In the genomic region with DNA sequence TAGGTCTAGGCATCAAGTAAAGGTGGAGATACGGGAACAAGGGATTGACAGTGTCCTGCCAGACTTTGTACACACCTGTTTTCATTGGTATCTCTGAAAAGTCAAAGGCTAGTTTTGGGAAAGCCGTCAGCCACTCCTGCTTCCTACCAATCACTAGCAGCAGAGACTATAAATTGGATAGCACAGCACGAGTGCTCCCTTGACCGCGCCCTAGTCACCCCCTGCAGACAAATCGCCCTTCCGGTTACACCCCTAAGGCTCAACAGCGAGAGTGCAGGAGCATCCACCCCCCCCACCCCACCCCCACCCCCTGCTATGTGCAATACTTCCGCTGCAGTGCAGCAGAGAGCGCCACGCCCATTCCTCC, we compare ENCODE assay signal across 8 mouse cellular contexts. TPM values are rescaled to one million over a fixed set of nuclear protein-coding genes. Genes with fewer than 3 reads are reported as not detected.
DNase-seq lines count a peak whose midpoint lies in the region; ATAC-seq and TF ChIP-seq lines count a peak whose summit lies in the region.

No protein-coding gene starts in this region.

- no peaks in the 10 kb centered on the region for H3K9me3 ChIP-seq in heart, embryonic 13.5 days
- H3K9me3 ChIP-seq in ES-Bruce4 (replicated peaks; ENCODE audit: control insufficient read depth, insufficient read depth, low read length, poor library complexity, severe bottlenecking) = no peaks in the 10 kb centered on the region
- H3K9me3 ChIP-seq in forebrain, postnatal 0 days (ENCODE audit: low read length) = no peaks in the 10 kb centered on the region

- peak; percentile 34 for TF ChIP-seq POLR2A in ES-Bruce4 (IDR thresholded peaks at IDR 0.05; ENCODE audit: insufficient read depth, low read length)

- peak overlapping the region; percentile 62 for H3K4me3 ChIP-seq in heart, embryonic 13.5 days
- H3K4me3 ChIP-seq in ES-Bruce4 (ENCODE audit: low read depth, low read length) (peak overlapping the region; percentile 61), macrophage (ENCODE audit: inconsistent target) (peak overlapping the region; percentile 61)
- H3K4me3 ChIP-seq in forebrain, postnatal 0 days (ENCODE audit: low read depth, low read length) = peak overlapping the region; percentile 50

- peak overlapping the region; percentile 88 for H3K4me2 ChIP-seq in heart, embryonic 13.5 days
- H3K4me2 ChIP-seq in forebrain, postnatal 0 days (ENCODE audit: low read depth) = peak overlapping the region; percentile 84

- H3K36me3 ChIP-seq in heart, embryonic 13.5 days = no peaks in the 10 kb centered on the region
- H3K36me3 ChIP-seq in ES-Bruce4 (ENCODE audit: control insufficient read depth, insufficient read depth, low read length, poor library complexity, severe bottlenecking) (no peaks in the 10 kb centered on the region), macrophage (ENCODE audit: inconsistent target) (no peaks in the 10 kb centered on the region)
- H3K36me3 ChIP-seq in forebrain, postnatal 0 days (ENCODE audit: insufficient read depth) = no peaks in the 10 kb centered on the region

- TF ChIP-seq EP300 in ES-Bruce4 (IDR thresholded peaks at IDR 0.05; ENCODE audit: insufficient read depth, low read depth, low read length) = peak; percentile 92

- H3K27me3 ChIP-seq in heart, embryonic 13.5 days (replicated peaks) = peaks cover 6% of the 10 kb centered on the region; the same call in 1 of the 2 replicates
- no peaks in the 10 kb centered on the region for H3K27me3 ChIP-seq in ES-Bruce4 (ENCODE audit: control insufficient read depth, insufficient read depth, low read length, poor library complexity, severe bottlenecking)
- no peaks in the 10 kb centered on the region for H3K27me3 ChIP-seq in forebrain, postnatal 0 days (ENCODE audit: insufficient read depth, low read length)

- peak overlapping the region; percentile 70 for H3K9ac ChIP-seq in heart, embryonic 13.5 days
- H3K9ac ChIP-seq in ES-Bruce4 (ENCODE audit: low read depth, poor library complexity, severe bottlenecking) = peak overlapping the region; percentile 72
- H3K9ac ChIP-seq in forebrain, postnatal 0 days = peak overlapping the region; percentile 77

- 2% methylated on average over 11 of the region's 11 CpGs for WGBS in heart, embryonic 13.5 days
- WGBS in forebrain, postnatal 0 days = under 1% methylated on average over 11 of the region's 11 CpGs
- 0% methylated on average over 10 of the region's 11 CpGs for WGBS in macrophage (ENCODE audit: missing documents)

- no peak for DNase-seq in heart, adult 18-20 months
- DNase-seq in forebrain, postnatal 0 days = no peak
- DNase-seq in B cell, adult 2 months = no peak
- no peak for DNase-seq in layer of hippocampus, adult 18-20 months (ENCODE audit: low spot score in 2 of 2)

- no peak; the same call in 1 of the 2 replicates for ATAC-seq in heart, embryonic 13.5 days (ENCODE audit: extremely low read depth, insufficient number of reproducible peaks, low FRiP score, low TSS enrichment)
- no peak for ATAC-seq in forebrain, postnatal 0 days
- ATAC-seq in activated CD4-positive, CD25-positive, alpha-beta regulatory T cell, adult 4 months = no peak

- no peak for TF ChIP-seq CTCF in ES-Bruce4 (IDR thresholded peaks at IDR 0.05; ENCODE audit: low read depth, low read length)
- TF ChIP-seq CTCF in forebrain, postnatal 0 days (IDR thresholded peaks at IDR 0.05; ENCODE audit: low read depth) = no peak

- peaks cover 39% of the 10 kb centered on the region for H3K4me1 ChIP-seq in heart, embryonic 13.5 days
- H3K4me1 ChIP-seq in ES-Bruce4 (ENCODE audit: control insufficient read depth, insufficient read depth, low read length) = no peaks in the 10 kb centered on the region
- peaks cover 4% of the 10 kb centered on the region for H3K4me1 ChIP-seq in forebrain, postnatal 0 days (ENCODE audit: insufficient read depth)

- peaks cover 16% of the 10 kb centered on the region for H3K79me2 ChIP-seq in macrophage (ENCODE audit: inconsistent target)

- H3K27ac ChIP-seq in heart, embryonic 13.5 days (replicated peaks) = peak overlapping the region; percentile 91
- H3K27ac ChIP-seq in ES-Bruce4 (ENCODE audit: insufficient read depth, low read length) (peak overlapping the region; percentile 99), macrophage (peak overlapping the region; percentile 99)
- H3K27ac ChIP-seq in forebrain, postnatal 0 days (ENCODE audit: low read depth, low read length) = peak overlapping the region; percentile 80

RNA-seq across cellular contexts. Expression of gene Ssc4d, which starts 12.2 kb away (rescaled TPM):
- polyA plus RNA-seq in heart, embryonic 13.5 days (2015; fragmentation: Nextera tagmentation; extraction: Ambion mirVana) = 1.0 and 1.1 TPM in 2 replicates
- under 1 TPM; 0.21 to 0.40 TPM for total RNA-seq in heart, adult 18-20 months (2021)
- polyA plus RNA-seq in ES-Bruce4 (2011; ENCODE audit: insufficient read depth, insufficient read length, low read depth, missing spikeins) (6.3 and 9.5 TPM in 2 replicates), macrophage (2018) (2.8 to 3.3 TPM (median 3.0 TPM) in 3 replicates)
- total RNA-seq in forebrain, postnatal 0 days (2014; rRNA removed) = 6.5 and 7.0 TPM in 2 replicates
- 2.5 and 4.0 TPM in 2 replicates for polyA plus RNA-seq in forebrain, postnatal 0 days (2015; fragmentation: Nextera tagmentation; extraction: Ambion mirVana)
- total RNA-seq in macrophage (2018; cell fraction: chromatin; rRNA removed) = 1 to 10 TPM in 24 of 26 experiments, not detected in 2; 1.1 to 5.4 (median 2.5) TPM
- total RNA-seq in macrophage (2018; cell fraction: cytosol; rRNA removed) = 1 to 10 TPM; 1.6 to 5.2 (median 3.2) TPM
- total RNA-seq in macrophage (2018; cell fraction: nucleus; rRNA removed) = 1 to 10 TPM in 25 of 26 experiments, under 1 TPM in 1; 0.93 to 5.9 (median 3.7) TPM
- total RNA-seq in layer of hippocampus, adult 18-20 months (2021) = 1 to 10 TPM; 1.1 to 1.4 TPM
- 1 to 10 TPM; 1.7 to 2.4 TPM for polyA plus RNA-seq in activated CD4-positive, CD25-positive, alpha-beta regulatory T cell, adult 4 months (2017; shearing (Covaris generic))

RNA-seq across cellular contexts. Expression of gene Zp3, which starts 17.8 kb away (rescaled TPM):
- 0.11 TPM in 1 of 2 replicates, not detected in the other for polyA plus RNA-seq in heart, embryonic 13.5 days (2015; fragmentation: Nextera tagmentation; extraction: Ambion mirVana)
- total RNA-seq in heart, adult 18-20 months (2021) = not detected
- polyA plus RNA-seq in ES-Bruce4 (2011; ENCODE audit: insufficient read depth, insufficient read length, low read depth, missing spikeins) (2.0 and 2.4 TPM in 2 replicates), macrophage (2018) (not detected in 3 replicates)
- total RNA-seq in forebrain, postnatal 0 days (2014; rRNA removed) = 0.14 TPM in 1 of 2 replicates, not detected in the other
- 0.14 and 0.23 TPM in 2 replicates for polyA plus RNA-seq in forebrain, postnatal 0 days (2015; fragmentation: Nextera tagmentation; extraction: Ambion mirVana)
- total RNA-seq in macrophage (2018; cell fraction: chromatin; rRNA removed) = not detected
- total RNA-seq in macrophage (2018; cell fraction: cytosol; rRNA removed) = not detected
- not detected for total RNA-seq in macrophage (2018; cell fraction: nucleus; rRNA removed)
- not detected for total RNA-seq in layer of hippocampus, adult 18-20 months (2021)
- polyA plus RNA-seq in activated CD4-positive, CD25-positive, alpha-beta regulatory T cell, adult 4 months (2017; shearing (Covaris generic)) = not detected

RNA-seq across cellular contexts. Expression of gene Ywhag, which starts 27.7 kb away (rescaled TPM):
- 157 and 163 TPM in 2 replicates for polyA plus RNA-seq in heart, embryonic 13.5 days (2015; fragmentation: Nextera tagmentation; extraction: Ambion mirVana)
- 100 to 1,000 TPM; 285 to 287 TPM for total RNA-seq in heart, adult 18-20 months (2021)
- polyA plus RNA-seq in ES-Bruce4 (2011; ENCODE audit: insufficient read depth, insufficient read length, low read depth, missing spikeins) (372 TPM in 2 replicates), macrophage (2018) (161 to 315 TPM (median 200 TPM) in 3 replicates)
- total RNA-seq in forebrain, postnatal 0 days (2014; rRNA removed) = 220 and 286 TPM in 2 replicates
- 603 and 867 TPM in 2 replicates for polyA plus RNA-seq in forebrain, postnatal 0 days (2015; fragmentation: Nextera tagmentation; extraction: Ambion mirVana)
- total RNA-seq in macrophage (2018; cell fraction: chromatin; rRNA removed) = 100 to 1,000 TPM in 20 of 26 experiments, 10 to 100 TPM in 6; 53.4 to 231 (median 136) TPM
- 100 to 1,000 TPM; 212 to 334 (median 277) TPM for total RNA-seq in macrophage (2018; cell fraction: cytosol; rRNA removed)
- 100 to 1,000 TPM in 24 of 26 experiments, 10 to 100 TPM in 2; 92.5 to 392 (median 213) TPM for total RNA-seq in macrophage (2018; cell fraction: nucleus; rRNA removed)
- total RNA-seq in layer of hippocampus, adult 18-20 months (2021) = 1,000 to 10,000 TPM; 1,236 to 1,273 TPM
- 10 to 100 TPM; 34.1 to 56.7 TPM for polyA plus RNA-seq in activated CD4-positive, CD25-positive, alpha-beta regulatory T cell, adult 4 months (2017; shearing (Covaris generic))

RNA-seq across cellular contexts. Expression of gene Dtx2, which starts 32.5 kb away (rescaled TPM):
- polyA plus RNA-seq in heart, embryonic 13.5 days (2015; fragmentation: Nextera tagmentation; extraction: Ambion mirVana) = 23.0 and 23.9 TPM in 2 replicates
- total RNA-seq in heart, adult 18-20 months (2021) = 1 to 10 TPM; 6.5 to 8.1 TPM
- polyA plus RNA-seq in ES-Bruce4 (2011; ENCODE audit: insufficient read depth, insufficient read length, low read depth, missing spikeins) (23.7 and 25.0 TPM in 2 replicates), macrophage (2018) (7.6 to 10.1 TPM (median 9.4 TPM) in 3 replicates)
- total RNA-seq in forebrain, postnatal 0 days (2014; rRNA removed) = 19.5 and 25.3 TPM in 2 replicates
- polyA plus RNA-seq in forebrain, postnatal 0 days (2015; fragmentation: Nextera tagmentation; extraction: Ambion mirVana) = 17.6 and 20.0 TPM in 2 replicates
- 100 to 1,000 TPM in 2 of 26 experiments, 10 to 100 TPM in 23, 1 to 10 TPM in 1; 7.0 to 116 (median 33.1) TPM for total RNA-seq in macrophage (2018; cell fraction: chromatin; rRNA removed)
- 10 to 100 TPM in 21 of 26 experiments, 1 to 10 TPM in 5; 7.6 to 49.8 (median 26.9) TPM for total RNA-seq in macrophage (2018; cell fraction: cytosol; rRNA removed)
- 10 to 100 TPM in 24 of 26 experiments, 1 to 10 TPM in 2; 6.1 to 96.6 (median 29.1) TPM for total RNA-seq in macrophage (2018; cell fraction: nucleus; rRNA removed)
- 1 to 10 TPM; 8.8 to 9.2 TPM for total RNA-seq in layer of hippocampus, adult 18-20 months (2021)
- 10 to 100 TPM; 10.6 to 13.8 TPM for polyA plus RNA-seq in activated CD4-positive, CD25-positive, alpha-beta regulatory T cell, adult 4 months (2017; shearing (Covaris generic))
